Mouse (Mus musculus): ENCODE data around the gene Nfe2.

Nfe2 gene

DNA sequence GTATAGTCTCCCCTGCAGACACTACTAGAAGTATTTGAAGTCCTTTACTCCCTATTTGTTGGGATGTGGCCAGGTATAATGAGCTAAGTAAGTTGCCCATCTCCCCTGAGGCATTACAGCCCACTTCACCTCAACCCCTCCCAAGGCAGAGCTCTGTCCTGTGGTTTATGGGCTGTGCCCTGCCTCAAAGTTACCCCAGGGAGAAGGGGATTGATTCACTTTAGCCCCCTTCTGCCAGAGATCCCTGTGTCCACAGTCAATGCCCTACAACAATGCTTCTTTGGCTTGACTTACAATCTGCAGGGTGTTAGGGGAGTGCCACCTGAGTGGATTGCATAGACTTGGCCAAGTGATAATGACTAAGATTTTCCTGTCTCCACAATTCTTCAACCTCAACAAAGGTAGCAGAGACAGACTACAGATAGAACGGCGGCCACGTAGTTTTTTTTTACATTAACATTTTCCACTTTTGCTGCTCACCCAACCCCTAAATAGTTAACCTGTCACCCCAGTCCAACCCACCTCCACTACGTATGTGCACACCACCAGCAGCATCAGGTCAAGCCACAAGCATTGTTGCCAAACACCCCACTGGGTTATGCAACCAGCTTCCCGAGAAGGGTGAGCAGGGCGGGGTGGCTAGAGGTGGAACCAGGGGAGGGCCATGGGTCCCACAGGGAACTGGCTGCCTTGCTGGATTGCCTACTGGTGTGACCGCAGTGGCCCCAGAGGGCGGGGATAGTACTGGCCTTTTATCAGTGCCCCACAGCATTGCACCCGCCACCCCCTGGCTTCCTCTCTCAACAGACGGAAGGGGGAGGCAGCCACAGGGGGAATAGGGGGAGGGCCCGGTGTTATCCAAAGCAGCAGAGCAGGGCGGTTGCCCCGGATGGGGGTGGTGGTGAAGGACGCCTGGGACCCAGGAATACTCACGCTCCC, at the start of gene Nfe2:
Gene Nfe2 (minus strand): TSS at position 614 of the 939 bp plus-strand sequence.
- DNase-seq = no peak

DNA sequence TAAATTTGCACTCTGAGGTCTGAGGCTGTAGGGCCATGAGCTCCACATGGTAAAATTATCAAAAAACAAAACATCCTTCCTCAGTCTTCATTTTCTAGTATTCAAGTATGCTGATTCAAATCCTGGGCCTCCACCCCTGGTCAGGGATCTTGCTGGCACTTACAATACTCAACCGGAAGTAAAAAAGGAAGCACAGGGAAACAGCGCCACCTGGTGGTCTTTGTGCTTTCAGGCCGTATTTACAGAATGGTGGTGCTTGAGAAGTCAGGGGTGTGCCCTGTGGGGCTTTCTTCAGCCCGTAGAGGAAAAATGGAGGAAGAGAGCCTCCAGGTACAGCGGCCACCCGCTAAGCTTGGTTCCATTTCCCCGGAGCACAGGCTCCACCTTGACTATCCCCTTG, 48.9 kb upstream of the Nfe2 start:
- peak; percentile 90 for DNase-seq

DNA sequence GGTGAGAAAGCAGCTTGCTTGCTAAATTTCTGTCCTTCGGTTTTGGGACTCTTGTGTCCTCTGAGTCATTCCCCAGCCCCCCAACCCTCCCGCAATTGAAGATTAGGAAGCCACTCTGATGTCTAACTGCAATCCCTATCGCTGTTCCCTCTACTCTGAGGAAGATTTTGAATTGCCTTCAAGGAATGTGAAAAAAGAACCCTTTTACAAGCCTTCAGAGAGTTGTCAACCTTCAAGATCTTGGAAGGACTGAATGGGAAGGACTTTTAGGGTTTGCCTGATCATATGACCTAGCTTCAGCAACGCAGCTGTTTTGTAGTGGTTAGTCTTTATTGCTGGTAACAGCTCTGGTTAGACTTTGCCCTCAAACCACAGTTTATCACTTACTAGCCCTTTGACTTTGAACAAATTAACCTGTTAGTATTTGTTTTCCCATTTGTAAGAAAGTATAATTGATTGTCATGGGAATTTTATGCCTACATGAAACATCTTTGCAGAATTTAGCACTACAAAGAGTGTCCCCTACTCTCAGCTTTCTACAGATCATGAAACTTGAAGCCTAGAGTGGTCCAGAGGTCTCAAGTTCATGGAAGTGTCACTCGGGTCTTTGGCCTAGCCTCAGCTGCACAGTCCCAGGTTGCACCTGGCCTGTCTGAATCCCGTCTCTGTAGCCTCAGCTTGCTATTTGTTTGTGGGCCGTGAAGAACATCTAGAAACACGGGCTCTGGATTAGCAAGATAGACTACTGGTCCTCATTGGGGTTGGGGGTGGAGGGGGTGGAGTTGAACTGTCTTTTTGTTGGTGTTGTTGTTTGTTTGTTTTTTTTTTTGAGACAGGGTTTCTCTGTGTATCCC, 47.8 kb upstream of the Nfe2 start:
- DNase-seq = peak; percentile 46

DNA sequence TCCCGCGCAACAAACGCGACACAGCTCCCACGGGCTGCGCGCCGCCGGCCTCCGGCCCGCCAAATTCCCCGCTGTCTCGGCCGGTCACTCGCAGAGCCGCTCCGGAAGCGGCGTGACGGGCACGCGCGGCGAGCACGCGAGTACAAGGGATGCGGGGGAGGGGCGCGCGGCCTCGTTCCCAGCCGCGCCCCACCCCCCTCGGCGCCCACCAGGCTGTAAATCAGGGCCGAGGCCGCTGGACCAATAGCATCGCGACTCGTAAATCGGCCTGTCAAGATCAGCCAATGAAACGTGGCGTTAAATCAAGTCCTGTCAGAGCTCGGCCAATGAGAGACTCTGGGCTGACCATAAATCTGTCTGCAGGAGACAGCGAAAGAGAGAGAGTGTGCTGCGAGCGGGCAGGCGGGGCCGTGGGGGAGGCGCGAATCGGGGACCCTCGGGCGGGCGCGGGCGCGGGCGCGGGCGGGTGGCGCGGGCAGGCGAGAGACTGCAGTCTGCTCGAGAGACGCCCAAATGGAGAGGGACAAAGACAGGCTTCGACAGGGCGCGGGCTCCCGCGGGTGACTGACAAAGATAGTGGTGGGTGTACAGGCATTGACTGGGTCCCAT, 47.0 kb upstream of the Nfe2 start:
- DNase-seq = peak; percentile 98

DNA sequence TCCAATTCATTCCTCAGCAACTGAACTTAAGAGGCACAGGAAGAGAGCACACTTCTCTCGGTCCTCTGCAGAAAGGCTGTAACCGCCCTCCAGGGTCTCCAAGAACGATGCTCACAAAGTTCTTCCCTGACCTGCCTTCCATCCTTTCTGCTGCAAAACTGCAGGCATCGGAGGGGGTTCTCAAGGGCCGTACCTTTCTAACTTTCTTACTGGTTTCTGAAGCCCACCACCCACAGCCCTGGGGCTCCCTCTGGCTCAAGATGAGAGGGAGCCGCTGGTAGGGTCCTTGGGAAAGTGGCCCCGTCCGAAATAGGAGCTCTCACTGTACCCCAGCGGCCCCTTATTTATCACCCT, 46.4 kb upstream of the Nfe2 start:
- peak; percentile 65 for DNase-seq

DNA sequence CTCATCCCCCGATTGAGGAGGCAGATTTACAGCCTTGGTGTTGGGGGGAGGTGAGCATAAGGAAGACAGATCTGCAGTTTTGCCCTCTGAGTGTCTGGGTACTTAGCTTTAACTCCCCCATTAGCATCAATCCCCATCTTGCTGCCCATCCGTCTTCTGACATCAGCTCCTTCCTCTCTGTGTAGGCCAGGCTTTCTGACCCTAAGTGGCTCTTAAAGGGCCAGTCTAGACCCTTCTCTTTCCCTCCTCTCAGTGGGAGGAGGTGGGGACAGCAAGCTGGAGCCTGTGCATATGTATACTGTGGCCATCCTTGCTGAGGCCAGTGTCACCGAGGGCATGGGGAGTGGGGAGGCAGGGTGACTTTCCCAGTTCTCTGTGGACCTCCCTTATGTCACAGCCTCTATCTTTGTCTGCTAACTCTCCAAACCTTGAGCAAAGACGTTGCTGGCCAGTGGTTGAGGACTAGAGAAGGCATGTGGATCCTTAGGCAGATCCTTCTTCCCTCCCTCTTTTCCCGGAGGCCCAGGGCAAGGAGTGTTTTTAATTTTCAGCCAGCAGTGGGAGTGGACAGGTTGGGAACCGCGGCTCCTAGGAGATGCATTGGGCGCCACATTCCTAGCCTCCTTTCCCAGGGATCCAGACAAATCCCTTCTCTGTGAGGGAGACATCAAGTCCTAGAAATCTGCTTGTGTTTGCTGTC, 45.9 kb upstream of the Nfe2 start:
- peak; percentile 50 for DNase-seq

DNA sequence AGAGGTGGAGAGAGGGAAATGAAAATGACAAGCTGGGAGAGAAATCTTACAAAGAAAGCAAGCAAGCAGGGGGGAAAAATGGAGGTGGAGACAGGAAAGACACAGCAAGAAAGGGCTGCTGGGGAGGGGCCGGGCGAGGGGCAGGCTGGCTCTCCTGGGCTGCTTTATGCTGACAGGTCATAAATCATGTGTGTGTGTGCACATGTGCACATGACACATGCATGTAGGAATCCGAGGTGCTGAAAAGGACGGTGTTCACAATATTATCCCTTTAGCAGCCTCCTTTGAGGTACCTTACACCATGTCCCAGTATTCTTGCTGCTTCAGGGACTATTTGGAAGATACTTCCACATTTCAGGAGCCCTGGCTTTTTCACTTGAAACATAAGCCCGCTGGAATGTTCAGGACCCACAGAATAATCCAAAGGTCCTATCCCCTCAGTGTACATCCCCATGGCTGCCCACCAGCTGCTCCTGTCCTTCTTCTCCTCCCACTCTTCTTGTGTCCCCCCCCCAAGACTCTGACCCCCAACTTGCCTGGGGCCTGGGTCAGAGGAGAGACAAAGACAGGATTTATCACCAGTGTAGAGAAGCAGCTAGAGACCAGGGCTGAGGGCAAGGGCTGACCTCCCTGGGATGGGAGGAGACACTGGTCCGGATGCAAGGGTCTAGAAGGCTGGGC, 44.3 kb upstream of the Nfe2 start:
- DNase-seq = peak; percentile 21

DNA sequence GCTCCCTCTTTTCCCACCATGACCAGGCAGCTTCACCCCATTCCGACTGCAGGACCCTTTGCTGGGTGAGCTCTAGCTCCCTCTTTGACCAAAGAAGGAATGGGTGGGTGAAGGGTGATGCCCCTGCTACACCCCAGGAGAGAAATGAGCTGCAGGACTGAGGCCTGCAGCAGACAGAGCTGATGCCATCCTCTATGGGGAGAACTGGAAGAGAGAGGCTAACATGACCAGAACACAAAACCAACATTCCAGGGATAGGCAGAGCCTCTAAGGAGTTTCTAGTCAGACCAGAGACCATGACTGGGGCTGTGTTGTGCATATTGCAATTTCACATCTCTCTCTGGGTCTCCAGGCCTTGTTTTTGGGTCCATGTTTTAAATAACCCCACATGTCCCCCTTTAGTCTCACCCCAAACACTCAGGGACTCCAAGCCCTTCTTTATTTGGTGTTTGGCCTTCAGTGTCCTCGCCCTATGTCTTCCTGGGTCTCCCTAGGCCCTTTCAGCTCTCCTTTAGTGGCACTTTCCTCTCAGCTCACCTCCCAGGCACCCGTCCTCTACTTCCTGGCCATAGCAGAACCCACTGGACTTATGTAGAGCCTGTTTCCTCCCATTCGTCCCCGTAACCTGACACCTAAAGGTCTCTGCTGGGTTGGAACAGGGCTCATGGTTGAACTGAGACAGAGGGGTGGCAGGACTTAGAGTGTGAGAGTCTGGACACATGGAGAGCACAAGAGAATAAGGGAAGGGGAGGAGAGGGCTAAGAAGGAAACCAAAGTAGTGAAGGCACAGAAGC, 43.5 kb upstream of the Nfe2 start:
- peak; percentile 13 for DNase-seq

DNA sequence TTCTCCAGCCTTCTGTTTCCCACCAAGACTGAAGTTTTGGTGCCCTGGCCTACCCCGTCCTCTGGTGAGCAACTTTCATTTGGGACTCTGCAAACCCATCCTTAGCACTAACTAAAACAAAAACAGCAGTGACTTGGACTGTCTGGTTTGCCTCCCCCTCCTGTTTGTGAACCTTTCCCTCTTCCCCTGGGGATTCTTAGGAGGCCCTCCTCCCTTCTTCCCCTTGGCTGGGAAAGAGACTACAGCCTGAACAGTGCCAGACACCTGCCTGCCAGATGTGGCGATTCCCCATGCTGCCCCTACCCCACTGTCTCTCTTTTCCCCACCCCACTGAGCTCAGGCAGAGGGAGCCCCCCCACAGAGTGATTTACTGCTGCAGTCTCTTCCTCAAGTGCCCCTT, 42.8 kb upstream of the Nfe2 start:
- peak; percentile 32 for DNase-seq

DNA sequence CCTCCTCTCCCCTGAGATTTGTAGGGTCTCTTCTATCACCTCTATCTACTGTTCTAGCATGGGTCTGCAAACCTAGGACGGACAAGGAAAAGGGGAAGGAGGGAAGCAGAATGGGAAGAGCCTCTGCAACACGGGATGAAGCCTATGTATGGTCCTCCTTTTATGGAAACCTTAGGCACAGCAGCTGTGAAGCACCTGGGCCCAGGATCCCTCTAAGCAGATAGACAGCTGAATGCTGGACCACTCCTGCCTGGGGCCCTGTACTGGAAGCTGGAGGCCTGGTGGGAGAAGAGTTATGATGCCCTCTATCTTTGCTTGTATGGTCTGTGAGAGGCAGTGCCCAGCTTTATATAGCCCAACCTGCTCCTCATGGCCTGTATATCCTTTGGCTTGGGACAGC, 42.4 kb upstream of the Nfe2 start:
- DNase-seq = no peak

DNA sequence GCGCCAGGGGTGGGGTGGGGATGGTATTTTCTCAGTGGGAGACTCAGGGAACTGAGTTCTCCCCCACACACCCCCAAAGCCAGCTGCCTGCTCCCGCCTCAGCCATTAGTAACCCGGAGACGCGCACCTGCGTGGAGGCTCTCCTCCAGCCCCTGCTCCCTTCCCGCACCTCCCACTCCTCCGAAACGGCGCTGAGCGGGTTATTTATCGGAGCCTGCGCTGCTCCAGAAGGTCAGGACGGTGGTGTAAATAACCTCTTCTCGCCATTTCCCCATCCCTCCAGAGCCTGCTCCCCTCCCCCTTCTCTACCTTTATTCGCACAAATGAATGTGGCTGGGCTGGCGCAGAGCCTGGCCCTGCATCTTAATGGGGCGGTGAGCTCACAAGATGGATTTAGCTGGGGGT, 41.9 kb upstream of the Nfe2 start:
- peak; percentile 54 for DNase-seq

DNA sequence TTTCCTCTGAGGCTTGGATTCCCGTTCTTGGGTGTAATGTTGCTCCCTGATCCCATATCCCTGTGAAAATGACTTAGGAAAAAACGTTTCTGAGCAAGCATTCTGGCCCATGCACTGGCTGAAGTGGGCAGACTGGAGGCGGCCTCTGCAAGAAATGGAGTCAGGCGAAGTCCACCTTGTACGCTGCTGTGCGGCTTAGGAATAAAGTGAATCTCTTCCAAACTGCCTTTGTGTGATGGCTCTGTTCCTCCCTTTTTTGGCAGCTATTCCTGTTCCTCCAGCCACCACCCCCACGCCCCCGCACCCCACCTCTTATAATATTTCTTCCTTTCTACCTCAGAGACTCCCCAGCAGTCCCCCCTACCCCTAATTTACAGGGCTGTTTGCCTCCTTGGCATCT, 41.4 kb upstream of the Nfe2 start:
- no peak for DNase-seq

DNA sequence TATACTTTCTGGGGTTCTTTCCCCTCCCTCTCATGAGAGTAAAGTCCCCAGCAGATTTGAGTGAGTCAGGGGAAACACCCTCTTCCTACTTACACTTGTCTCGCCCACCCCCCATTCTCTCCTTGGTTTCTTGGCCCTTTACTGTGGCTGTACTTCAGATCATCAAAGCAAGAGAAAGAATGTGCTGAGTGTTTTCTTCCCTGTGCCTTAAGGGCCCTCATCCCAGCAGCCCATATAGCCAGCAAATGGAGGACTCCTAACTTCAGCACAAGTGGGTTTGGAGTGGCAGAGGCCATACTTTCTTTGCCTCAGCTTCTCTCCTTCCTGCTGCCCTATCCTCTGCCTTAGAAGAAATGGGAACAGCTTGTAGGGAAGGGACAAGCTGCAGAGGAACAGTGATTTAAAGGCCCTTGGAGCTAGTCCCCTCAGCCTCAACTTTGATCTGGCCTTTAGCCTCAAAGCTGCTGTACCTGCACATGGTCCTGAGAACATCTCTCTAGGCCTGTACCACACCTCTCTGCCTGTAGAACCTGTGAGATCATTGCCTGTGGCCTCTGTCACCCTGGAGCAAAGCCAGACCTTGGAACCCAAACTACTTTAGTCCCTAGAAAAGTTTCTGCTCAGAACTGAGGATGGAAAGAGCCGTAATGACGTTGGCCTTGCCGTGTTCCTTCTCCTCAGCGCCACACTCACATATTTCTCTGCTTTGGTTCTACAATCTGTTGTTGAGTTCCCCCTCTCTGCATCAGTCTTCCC, 40.8 kb upstream of the Nfe2 start:
- no peak for DNase-seq

DNA sequence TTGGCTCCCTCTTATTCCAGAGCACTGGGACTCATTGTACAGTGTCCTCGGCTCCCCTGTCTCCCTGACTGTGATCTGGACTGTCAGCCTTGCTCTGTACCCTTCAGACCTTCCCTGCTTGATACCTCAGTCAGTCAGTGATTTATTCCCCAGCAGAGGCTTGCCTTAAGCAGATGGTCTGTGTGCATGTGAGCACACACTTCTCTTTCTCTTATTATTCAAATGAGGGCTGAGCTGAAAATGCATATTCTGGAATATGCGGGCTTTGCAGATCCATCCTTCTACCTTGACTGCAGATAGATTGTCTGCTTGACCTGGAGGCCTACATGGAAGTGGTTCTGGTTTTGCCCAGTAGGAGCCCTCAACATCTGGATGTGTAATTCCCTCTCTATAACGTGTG, 39.8 kb upstream of the Nfe2 start:
- DNase-seq = no peak

DNA sequence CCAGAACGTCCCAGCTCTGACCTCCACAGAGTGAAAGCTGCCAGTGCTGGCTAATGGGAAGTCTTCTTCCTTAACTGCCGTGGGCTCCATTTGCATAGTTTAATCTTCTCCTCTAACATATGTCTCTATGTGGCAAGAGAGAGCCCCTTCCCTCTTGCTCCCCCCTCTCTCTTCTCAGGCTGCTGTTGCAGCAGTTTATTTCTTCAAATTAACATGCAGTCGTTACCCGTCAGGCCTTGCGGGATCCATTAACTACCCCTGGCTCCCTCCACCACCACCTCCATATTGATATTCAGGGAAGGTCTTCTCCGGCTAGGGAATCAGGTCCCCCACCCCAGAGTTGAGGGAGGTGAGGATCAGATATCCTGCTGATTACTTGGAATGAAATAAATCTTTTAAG, 39.1 kb upstream of the Nfe2 start:
- no peak for DNase-seq

DNA sequence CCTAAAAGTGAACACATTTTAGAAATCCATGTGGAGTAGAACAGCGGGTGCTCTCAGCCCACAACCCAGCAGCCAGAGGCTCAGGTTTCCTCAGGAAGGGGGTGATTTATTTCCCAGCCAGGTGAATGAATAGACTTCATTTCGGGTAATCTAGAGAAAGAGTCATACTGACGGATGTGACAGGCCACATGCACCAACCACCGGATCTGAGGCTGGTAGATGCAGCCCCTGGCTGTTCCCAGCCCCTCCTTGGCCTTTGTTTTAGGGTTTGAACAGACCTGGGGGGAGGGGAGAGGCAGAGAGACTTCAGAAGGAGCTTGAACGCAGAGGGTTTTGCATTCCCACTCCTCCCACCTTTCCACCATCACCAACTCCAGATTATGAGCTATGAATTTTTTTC, 37.6 kb upstream of the Nfe2 start:
- DNase-seq = no peak

DNA sequence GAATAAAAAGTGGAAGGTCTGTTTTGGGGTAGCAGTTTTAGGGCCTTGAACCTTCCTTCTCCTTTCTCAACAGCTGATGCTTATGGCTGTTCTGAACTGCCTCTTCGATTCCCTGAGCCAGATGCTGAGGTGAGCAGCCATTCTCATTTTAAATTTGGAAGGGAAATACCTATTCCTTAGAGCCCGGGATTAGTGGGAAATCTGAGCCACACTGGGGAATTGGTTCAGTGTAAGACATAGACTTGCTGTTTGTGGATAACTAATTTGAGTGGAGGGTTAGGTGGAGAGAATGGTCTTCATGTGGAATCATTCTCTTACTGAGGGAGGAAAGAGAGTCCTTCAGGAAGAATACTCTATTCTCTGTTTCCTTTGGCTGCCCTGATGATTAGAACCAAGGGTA, 36.4 kb upstream of the Nfe2 start:
- no peak for DNase-seq

DNA sequence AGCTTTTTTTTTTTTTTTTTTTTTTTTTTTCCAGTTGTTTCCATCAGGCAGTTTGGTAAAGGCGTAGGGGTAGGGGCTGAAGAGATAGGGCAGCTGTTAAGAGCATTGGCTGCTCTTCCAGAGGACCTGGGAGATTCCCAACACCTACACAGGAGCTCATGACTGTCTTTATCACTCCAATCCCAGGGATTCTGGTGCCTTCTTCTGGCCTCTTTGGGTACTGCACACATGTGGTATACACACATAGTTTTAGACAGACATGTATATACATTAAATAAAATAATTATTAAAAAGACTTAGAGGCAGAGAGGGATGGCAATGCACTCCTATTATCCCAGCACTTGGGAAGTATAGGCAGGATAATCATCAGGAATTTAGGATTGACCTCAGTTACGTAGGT, 35.2 kb upstream of the Nfe2 start:
- DNase-seq = no peak

DNA sequence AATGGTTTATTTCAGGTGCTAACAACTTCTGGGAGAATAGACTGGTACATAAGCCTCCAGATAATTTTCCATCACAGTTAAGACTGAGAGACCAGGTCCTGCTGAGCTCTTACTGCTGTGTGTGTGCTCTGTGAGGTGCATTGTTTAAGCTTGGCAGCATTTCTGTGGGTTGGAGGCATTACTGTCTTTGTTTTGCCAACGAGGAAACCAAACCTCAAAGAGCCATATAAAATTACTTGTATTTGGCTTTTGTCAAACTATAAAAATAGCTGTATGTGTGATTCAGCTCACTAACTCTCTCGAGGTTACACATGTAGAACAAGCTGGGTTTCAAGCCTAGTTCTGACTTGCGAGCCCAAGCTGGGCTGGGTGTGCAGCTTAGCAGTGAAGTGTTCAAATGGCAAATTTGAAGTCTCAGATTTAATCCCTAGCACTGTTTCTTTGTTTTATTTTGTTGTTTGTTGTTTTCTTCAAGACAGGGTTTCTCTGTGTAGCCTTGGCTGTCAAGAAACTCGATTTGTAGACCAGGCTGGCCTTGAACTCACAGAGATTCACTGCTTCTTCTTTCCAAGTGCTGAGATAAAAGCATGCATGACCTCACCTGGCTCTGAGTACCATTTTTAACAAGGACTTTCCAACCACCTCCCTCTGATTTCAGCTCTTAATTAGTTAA, 34.6 kb upstream of the Nfe2 start:
- DNase-seq = no peak

DNA sequence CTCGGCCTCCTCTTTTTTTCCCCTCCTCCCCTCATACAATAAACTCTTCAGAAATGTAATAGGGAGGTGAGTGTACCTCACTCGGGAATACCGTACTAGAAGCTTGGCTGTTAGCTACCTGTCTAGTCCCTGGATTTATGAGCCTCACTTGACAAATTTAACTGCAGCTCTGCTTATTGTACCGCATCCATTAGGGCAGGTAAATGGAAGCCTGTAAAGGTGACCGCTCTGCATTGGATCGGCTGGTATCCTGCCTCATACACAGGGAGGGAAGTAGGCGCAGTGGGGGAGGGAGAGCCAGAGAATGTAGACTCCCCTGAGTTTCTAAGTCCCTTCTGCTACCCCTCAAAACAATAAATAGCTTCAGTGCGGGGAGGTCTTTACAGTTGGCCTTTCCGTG, 32.6 kb upstream of the Nfe2 start:
- no peak for DNase-seq
